Mouse (Mus musculus): ENCODE measurements around the gene Bcl10.

DNA sequence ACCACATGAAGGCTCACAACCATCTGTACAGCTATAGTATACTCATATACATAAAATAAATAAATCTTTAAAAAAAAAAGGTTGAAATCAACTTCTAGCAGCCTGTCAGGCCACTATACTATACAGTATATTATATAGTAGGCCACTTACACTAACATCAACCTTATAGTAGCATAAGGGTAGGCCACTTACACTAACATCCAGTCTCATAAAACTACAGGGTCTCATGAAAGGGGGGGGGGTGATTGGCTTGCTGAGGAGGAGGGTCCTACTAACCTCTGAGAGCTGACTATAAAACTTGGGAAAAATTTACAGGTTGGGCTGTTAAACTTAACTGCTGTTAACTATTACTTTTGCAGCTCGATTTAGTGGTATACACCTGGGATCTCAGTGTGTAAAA, 42.3 kb upstream of the Bcl10 start:
- no peak for TF ChIP-seq POLR2A (IDR thresholded peaks at IDR 0.05; ENCODE audit: low read depth, low read length)
- TF ChIP-seq CTCF (IDR thresholded peaks at IDR 0.05; ENCODE audit: extremely low read depth, insufficient read length, insufficient replicate concordance, low read depth, low read length) = no peak
